Mouse (Mus musculus) limb, embryonic 15.5 days (tissue): ENCODE results near the gene Ehbp1. TPM values are rescaled to one million over a fixed set of nuclear protein-coding genes. Genes with fewer than 3 reads are reported as not detected.

Experiments used
- ATAC-seq: fragments of 200-750 bp; cut with Nextera tagmentation; 2 replicates; pipeline ENCODE4 v1.8.0; 2017; ENCODE audit warnings: low read depth, moderate TSS enrichment; ENCODE audit not compliant: insufficient number of reproducible peaks, low FRiP score, low TSS enrichment
- H3K27ac ChIP-seq: fragments of 300-500 bp; sonication (generic); 2 replicates; pipeline ENCODE4 v1.5.1; 2015; ENCODE audit warnings: moderate library complexity, mild to moderate bottlenecking, inconsistent platforms
- H3K27me3 ChIP-seq: fragments of 300-500 bp; sonication (generic); 2 replicates; pipeline ENCODE4 v1.6.1; 2015; ENCODE audit warnings: inconsistent platforms
- H3K36me3 ChIP-seq: fragments of 300-500 bp; sonication (generic); 2 replicates; pipeline ENCODE4 v1.6.1; 2015; ENCODE audit warnings: inconsistent platforms
- H3K4me1 ChIP-seq: fragments of 300-500 bp; sonication (generic); 2 replicates; pipeline ENCODE4 v1.6.1; 2015; ENCODE audit warnings: inconsistent platforms
- H3K4me2 ChIP-seq: fragments of 300-500 bp; sonication (generic); 2 replicates; pipeline ENCODE4 v1.6.1; 2015; ENCODE audit warnings: mild to moderate bottlenecking, inconsistent platforms
- H3K4me3 ChIP-seq: fragments of 300-500 bp; sonication (generic); 2 replicates; pipeline ENCODE4 v1.5.1; 2015; ENCODE audit warnings: mild to moderate bottlenecking, inconsistent platforms
- H3K9ac ChIP-seq: fragments of 300-500 bp; sonication (generic); 2 replicates; pipeline ENCODE4 v1.6.1; 2015; ENCODE audit warnings: inconsistent platforms
- H3K9me3 ChIP-seq: fragments of 300-500 bp; sonication (generic); 2 replicates; pipeline ENCODE4 v1.6.1; 2016; ENCODE audit warnings: inconsistent platforms
- WGBS: fragments of 180-500 bp; shearing (Covaris S2); methylation state at CpG from one replicate; pipeline ENCODE4 v1.1.7; 2015; 5-methylcytosine and 5-hydroxymethylcytosine counted together
- polyA plus RNA-seq: library from polyadenylated mRNA; unstranded; fragments of >200 nt; fragmentation: Nextera tagmentation; extraction: Ambion mirVana; gene quantifications from 2 replicates; pipeline ENCODE4 v1.2.1, GENCODE M21; 2015

Ehbp1 gene
- polyA plus RNA-seq, 1 experiment from 2014 or later: 14.3 TPM

- WGBS: 60% methylated on average over 7 of the region's 7 CpGs
Observed at GRCm38 (mm10) chr11:22034564-22035105, 307.5 kb downstream of the Ehbp1 start.

GRCm38 (mm10) chr11:22033582-22033981, 308.5 kb downstream of the Ehbp1 start:
- no peaks in the 10 kb centered on the region for H3K36me3 ChIP-seq
- H3K9ac ChIP-seq: no peak overlapping the region
- no peak overlapping the region for H3K4me3 ChIP-seq
- no peaks in the 10 kb centered on the region for H3K9me3 ChIP-seq
- H3K4me2 ChIP-seq: no peak overlapping the region
- no peaks in the 10 kb centered on the region for H3K4me1 ChIP-seq
- WGBS: 92% methylated on average over 3 of the region's 3 CpGs
- ATAC-seq: no peak
- H3K27ac ChIP-seq: no peak overlapping the region
- H3K27me3 ChIP-seq: no peaks in the 10 kb centered on the region

More at GRCm38 (mm10) chr11:22034564-22035105, 307.5 kb downstream of the Ehbp1 start:
- Histone ChIP-seq H3K9me3 (no peaks in the 10 kb centered on the region), H3K27ac (no peak overlapping the region), H3K4me2 (no peak overlapping the region), H3K9ac (no peak overlapping the region), H3K27me3 (no peaks in the 10 kb centered on the region), H3K4me1 (no peaks in the 10 kb centered on the region), H3K4me3 (no peak overlapping the region), H3K36me3 (no peaks in the 10 kb centered on the region)
- no peak for ATAC-seq

GRCm38 (mm10) chr11:22020602-22021001, 321.5 kb downstream of the Ehbp1 start:
- 87% methylated on average over 2 of the region's 2 CpGs for WGBS
- ATAC-seq: no peak

GRCm38 (mm10) chr11:22017444-22017843, 324.6 kb downstream of the Ehbp1 start:
- no peak overlapping the region for H3K4me3 ChIP-seq
- no peak overlapping the region for H3K9ac ChIP-seq
- no peaks in the 10 kb centered on the region for H3K9me3 ChIP-seq
- peaks cover 4% of the 10 kb centered on the region; the same call in 1 of the 2 replicates for H3K36me3 ChIP-seq
- no peaks in the 10 kb centered on the region for H3K27me3 ChIP-seq
- ATAC-seq: no peak
- no peak overlapping the region for H3K27ac ChIP-seq
- H3K4me2 ChIP-seq: no peak overlapping the region
- no peaks in the 10 kb centered on the region for H3K4me1 ChIP-seq
- WGBS: 63% methylated on average over 8 of the region's 8 CpGs

More at GRCm38 (mm10) chr11:22020602-22021001, 321.5 kb downstream of the Ehbp1 start:
- Histone ChIP-seq H3K4me3 (no peak overlapping the region), H3K4me1 (no peaks in the 10 kb centered on the region), H3K27me3 (no peaks in the 10 kb centered on the region), H3K9me3 (no peaks in the 10 kb centered on the region), H3K27ac (no peak overlapping the region), H3K9ac (no peak overlapping the region), H3K36me3 (0 out of 2 replicates have a peak, but pooled peaks cover 4% of the 10 kb centered on the region), H3K4me2 (no peak overlapping the region)

- WGBS: 63% methylated on average over 3 of the region's 3 CpGs
- ATAC-seq: no peak
- H3K9ac ChIP-seq: no peak overlapping the region
Observed at GRCm38 (mm10) chr11:22016341-22016740, 325.8 kb downstream of the Ehbp1 start.

GRCm38 (mm10) chr11:22008817-22009216, 333.3 kb downstream of the Ehbp1 start:
- Histone ChIP-seq H3K27me3 (peaks cover 53% of the 10 kb centered on the region), H3K4me3 (no peak overlapping the region), H3K36me3 (peaks cover 3% of the 10 kb centered on the region; the same call in 1 of the 2 replicates), H3K27ac (no peak overlapping the region), H3K9me3 (no peaks in the 10 kb centered on the region), H3K4me1 (peaks cover 17% of the 10 kb centered on the region), H3K4me2 (no peak overlapping the region), H3K9ac (no peak overlapping the region)
- no peak for ATAC-seq
- 40% methylated on average over 2 of the region's 2 CpGs for WGBS

More at GRCm38 (mm10) chr11:22016341-22016740, 325.8 kb downstream of the Ehbp1 start:
- H3K4me1 ChIP-seq: no peaks in the 10 kb centered on the region
- H3K27ac ChIP-seq: no peak overlapping the region
- no peak overlapping the region for H3K4me3 ChIP-seq
- peaks cover 4% of the 10 kb centered on the region; the same call in 1 of the 2 replicates for H3K36me3 ChIP-seq
- H3K27me3 ChIP-seq: no peaks in the 10 kb centered on the region
- H3K9me3 ChIP-seq: no peaks in the 10 kb centered on the region
- no peak overlapping the region for H3K4me2 ChIP-seq

- Histone ChIP-seq H3K9me3 (no peaks in the 10 kb centered on the region), H3K27me3 (peaks cover 59% of the 10 kb centered on the region), H3K4me3 (no peak overlapping the region), H3K4me1 (peaks cover 23% of the 10 kb centered on the region), H3K9ac (no peak overlapping the region), H3K27ac (no peak overlapping the region), H3K36me3 (peaks cover 3% of the 10 kb centered on the region; the same call in 1 of the 2 replicates), H3K4me2 (no peak overlapping the region)
- 21% methylated on average over 10 of the region's 10 CpGs for WGBS
- no peak for ATAC-seq
Observed at GRCm38 (mm10) chr11:22008129-22008596, 333.9 kb downstream of the Ehbp1 start.

- H3K4me3 ChIP-seq: no peak overlapping the region
- WGBS: 16% methylated on average over 6 of the region's 6 CpGs
- H3K27me3 ChIP-seq: peaks cover 60% of the 10 kb centered on the region
- no peaks in the 10 kb centered on the region for H3K9me3 ChIP-seq
- no peak overlapping the region for H3K9ac ChIP-seq
- peaks cover 26% of the 10 kb centered on the region for H3K4me1 ChIP-seq
- no peak overlapping the region for H3K27ac ChIP-seq
- 0 out of 2 replicates have a peak, but pooled peaks cover 3% of the 10 kb centered on the region for H3K36me3 ChIP-seq
- no peak for ATAC-seq
- no peak overlapping the region for H3K4me2 ChIP-seq
Observed at GRCm38 (mm10) chr11:22007781-22008110, 334.3 kb downstream of the Ehbp1 start.

- no peak overlapping the region for H3K27ac ChIP-seq
- 0 out of 2 replicates have a peak, but pooled peaks cover 3% of the 10 kb centered on the region for H3K36me3 ChIP-seq
- no peaks in the 10 kb centered on the region for H3K9me3 ChIP-seq
- ATAC-seq: no peak
- H3K4me2 ChIP-seq: no peak overlapping the region
- H3K4me3 ChIP-seq: peak overlapping the region; percentile 7; the same call in 1 of the 2 replicates
- H3K27me3 ChIP-seq: peaks cover 62% of the 10 kb centered on the region
- peaks cover 30% of the 10 kb centered on the region for H3K4me1 ChIP-seq
- no peak overlapping the region for H3K9ac ChIP-seq
- 24% methylated on average over 20 of the region's 20 CpGs for WGBS
Observed at GRCm38 (mm10) chr11:22007088-22007780, 334.9 kb downstream of the Ehbp1 start.

GRCm38 (mm10) chr11:22006471-22007087, 335.5 kb downstream of the Ehbp1 start:
- peak overlapping the region; percentile 7; the same call in 1 of the 2 replicates for H3K4me3 ChIP-seq
- ATAC-seq: no peak
- H3K27ac ChIP-seq: no peak overlapping the region
- H3K9ac ChIP-seq: no peak overlapping the region
- H3K27me3 ChIP-seq: peaks cover 68% of the 10 kb centered on the region
- H3K36me3 ChIP-seq: 0 out of 2 replicates have a peak, but pooled peaks cover 3% of the 10 kb centered on the region
- peaks cover 36% of the 10 kb centered on the region for H3K4me1 ChIP-seq
- H3K9me3 ChIP-seq: no peaks in the 10 kb centered on the region
- WGBS: 52% methylated on average over 12 of the region's 12 CpGs
- no peak overlapping the region for H3K4me2 ChIP-seq

GRCm38 (mm10) chr11:22005281-22005870, 336.7 kb downstream of the Ehbp1 start:
- H3K27me3 ChIP-seq: peaks cover 79% of the 10 kb centered on the region
- 0 out of 2 replicates have a peak, but pooled peaks cover 3% of the 10 kb centered on the region for H3K36me3 ChIP-seq
- no peaks in the 10 kb centered on the region for H3K9me3 ChIP-seq
- H3K9ac ChIP-seq: no peak overlapping the region
- no peak overlapping the region for H3K4me2 ChIP-seq
- ATAC-seq: no peak
- H3K27ac ChIP-seq: no peak overlapping the region
- 37% methylated on average over 9 of the region's 9 CpGs for WGBS
- H3K4me3 ChIP-seq: no peak overlapping the region
- H3K4me1 ChIP-seq: peaks cover 48% of the 10 kb centered on the region
